Mouse (Mus musculus): Measurements from ENCODE around the gene Rufy1. TPM values are rescaled to one million over a fixed set of nuclear protein-coding genes. Genes with fewer than 3 reads are reported as not detected.
A peak's percentile ranks its signal among the peaks of the same experiment; 100 is the strongest.
"Not testable (repeated sequence)": the region's sequence is repeated elsewhere in the genome, so short reads cannot be mapped to it uniquely, and the experiment has no call there.

Gene Rufy1
- total RNA-seq, 2 experiments from 2014 or later = 29.6 to 30.1 TPM

GRCm38 (mm10) chr11:50377892-50378684 lies 52.8 kb downstream of the Rufy1 start:
- DNase-seq = peak; percentile 79 to 82

- peak; percentile 98 for DNase-seq
Observed at GRCm38 (mm10) chr11:50376911-50377891, 53.7 kb downstream of the Rufy1 start, which contains the start of gene Hnrnph1. Gene Hnrnph1, plus strand, starts transcription at chr11:50376990.

- no peak for DNase-seq
Observed at GRCm38 (mm10) chr11:50376156-50376790, 54.7 kb downstream of the Rufy1 start.

- no peak for DNase-seq
Observed at GRCm38 (mm10) chr11:50375421-50375820, 55.5 kb downstream of the Rufy1 start.

- no peak for DNase-seq
Observed at GRCm38 (mm10) chr11:50374286-50375015, 56.5 kb downstream of the Rufy1 start.

- DNase-seq = no peak
Observed at GRCm38 (mm10) chr11:50373621-50374020, 57.3 kb downstream of the Rufy1 start.

- no peak for DNase-seq
Observed at GRCm38 (mm10) chr11:50373086-50373485, 57.8 kb downstream of the Rufy1 start.

- DNase-seq = no peak
Observed at GRCm38 (mm10) chr11:50371911-50372310, 59.0 kb downstream of the Rufy1 start.

GRCm38 (mm10) chr11:50371399-50371841 lies 59.5 kb downstream of the Rufy1 start:
- peak in 1 of 2 experiments; percentile 34 for DNase-seq

- no peak for DNase-seq
Observed at GRCm38 (mm10) chr11:50370969-50371368, 60.0 kb downstream of the Rufy1 start.

- DNase-seq = no peak
Observed at GRCm38 (mm10) chr11:50369360-50369911, 61.5 kb downstream of the Rufy1 start.

GRCm38 (mm10) chr11:50367531-50367930 lies 63.4 kb downstream of the Rufy1 start:
- no peak for DNase-seq

GRCm38 (mm10) chr11:50365322-50365721 lies 65.6 kb downstream of the Rufy1 start:
- DNase-seq = no peak

GRCm38 (mm10) chr11:50364548-50364947 lies 66.4 kb downstream of the Rufy1 start:
- peak in 1 of 2 experiments; percentile 70 for DNase-seq

GRCm38 (mm10) chr11:50361282-50361681 lies 69.6 kb downstream of the Rufy1 start:
- DNase-seq = not testable (repeated sequence)

- DNase-seq = peak; percentile 51 to 56
Observed at GRCm38 (mm10) chr11:50358950-50359861, 71.7 kb downstream of the Rufy1 start.

GRCm38 (mm10) chr11:50355395-50355794 lies 75.5 kb downstream of the Rufy1 start:
- no peak for DNase-seq

- no peak for DNase-seq
Observed at GRCm38 (mm10) chr11:50354851-50355250, 76.1 kb downstream of the Rufy1 start.

- DNase-seq = no peak
Observed at GRCm38 (mm10) chr11:50354162-50354561, 76.8 kb downstream of the Rufy1 start, which contains the start of gene Cby3. Gene Cby3, plus strand, starts transcription at chr11:50354462.

- no peak for DNase-seq
Observed at GRCm38 (mm10) chr11:50352177-50352576, 78.7 kb downstream of the Rufy1 start.

Measured in layer of hippocampus, postnatal 36 days (tissue).